Mouse (Mus musculus): ENCODE data around the gene Trappc11.

GRCm38 (mm10) chr8:47482354-47483071 lies 50.8 kb downstream of the Trappc11 start:
- TF ChIP-seq EP300 (IDR thresholded peaks at IDR 0.05; ENCODE audit: low read depth) (no peak), CTCF (IDR thresholded peaks at IDR 0.05; ENCODE audit: low read depth) (no peak)

Data from heart, postnatal 0 days (tissue).